Mouse (Mus musculus) liver (tissue): ENCODE measurements around the gene Atp1a4.

Experiments used
- DNase-seq: peaks from one replicate; pipeline ENCODE4 v3.0.0-alpha.2; 2020; ENCODE audit warnings: mixed read lengths

The Atp1a4 gene

GRCm38 (mm10) chr1:172218164-172218910 is 39.9 kb downstream of the Atp1a4 start:
- DNase-seq, result no peak

GRCm38 (mm10) chr1:172217148-172217547 is 41.1 kb downstream of the Atp1a4 start:
- DNase-seq, result peak; percentile 89

GRCm38 (mm10) chr1:172214748-172215147 is 43.5 kb downstream of the Atp1a4 start:
- no peak for DNase-seq

GRCm38 (mm10) chr1:172213771-172214170 is 44.4 kb downstream of the Atp1a4 start:
- no peak for DNase-seq

- no peak for DNase-seq
Measured at GRCm38 (mm10) chr1:172212776-172213175, 45.4 kb downstream of the Atp1a4 start.

- no peak for DNase-seq
Measured at GRCm38 (mm10) chr1:172207111-172207584, 51.1 kb downstream of the Atp1a4 start.

GRCm38 (mm10) chr1:172206141-172206917 is 51.9 kb downstream of the Atp1a4 start, which contains the start of gene Pea15a:
TSS of gene Pea15a (minus strand) at chr1:172206804.
- peak; percentile 82 for DNase-seq

GRCm38 (mm10) chr1:172205741-172206087 is 52.5 kb downstream of the Atp1a4 start:
- DNase-seq, result no peak

GRCm38 (mm10) chr1:172204814-172205740 is 53.1 kb downstream of the Atp1a4 start:
- DNase-seq, result no peak

- DNase-seq, result no peak
Measured at GRCm38 (mm10) chr1:172204033-172204813, 54.0 kb downstream of the Atp1a4 start.

GRCm38 (mm10) chr1:172203566-172203965 is 54.6 kb downstream of the Atp1a4 start:
- no peak for DNase-seq

GRCm38 (mm10) chr1:172202894-172203522 is 55.2 kb downstream of the Atp1a4 start:
- no peak for DNase-seq

- DNase-seq, result no peak
Measured at GRCm38 (mm10) chr1:172201967-172202880, 56.0 kb downstream of the Atp1a4 start.

GRCm38 (mm10) chr1:172200871-172201447 is 57.3 kb downstream of the Atp1a4 start:
- DNase-seq, result no peak

GRCm38 (mm10) chr1:172200161-172200560 is 58.1 kb downstream of the Atp1a4 start:
- no peak for DNase-seq

GRCm38 (mm10) chr1:172198996-172199395 is 59.2 kb downstream of the Atp1a4 start:
- no peak for DNase-seq

- DNase-seq, result no peak
Measured at GRCm38 (mm10) chr1:172198316-172198715, 59.9 kb downstream of the Atp1a4 start.

GRCm38 (mm10) chr1:172197851-172198250 is 60.4 kb downstream of the Atp1a4 start:
- no peak for DNase-seq

GRCm38 (mm10) chr1:172197146-172197545 is 61.1 kb downstream of the Atp1a4 start:
- no peak for DNase-seq

- no peak for DNase-seq
Measured at GRCm38 (mm10) chr1:172194435-172194834, 63.8 kb downstream of the Atp1a4 start.
